Mouse (Mus musculus): ENCODE data around the gene Hnrnpab. TPM values are rescaled to one million over a fixed set of nuclear protein-coding genes. Genes with fewer than 3 reads are reported as not detected.

The Hnrnpab gene
- polyA plus RNA-seq, 1 experiment from 2014 or later, result 191 TPM

DNA sequence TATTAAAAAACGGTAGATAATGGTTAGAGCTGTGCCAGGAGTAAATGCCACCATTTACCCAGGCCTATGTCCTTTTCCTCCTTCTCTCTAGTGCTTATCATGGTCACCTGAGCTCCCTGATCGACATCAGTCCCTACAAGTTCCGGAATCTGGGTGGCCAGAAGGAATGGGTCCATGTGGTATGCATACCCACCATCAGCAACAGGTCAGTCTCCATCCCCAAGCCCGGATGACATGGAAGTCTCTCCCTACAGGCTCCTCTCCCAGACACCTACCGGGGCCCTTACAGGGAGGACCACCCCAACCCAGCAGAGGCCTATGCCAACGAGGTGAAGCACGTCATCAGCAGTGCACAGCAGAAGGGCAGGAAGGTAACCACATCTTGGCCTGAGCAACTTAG is 14.7 kb downstream of the Hnrnpab start:
- no peaks in the 10 kb centered on the region for H3K9me3 ChIP-seq (ENCODE audit: control insufficient read depth)
- no peak overlapping the region for H3K4me3 ChIP-seq (ENCODE audit: low read depth, low read length)
- H3K36me3 ChIP-seq (ENCODE audit: control insufficient read depth, insufficient read depth), result peaks cover 82% of the 10 kb centered on the region
- no peaks in the 10 kb centered on the region for H3K27me3 ChIP-seq (replicated peaks; ENCODE audit: control insufficient read depth, insufficient read depth, low read length)
- 87% methylated on average over 7 of the region's 7 CpGs for WGBS
- H3K27ac ChIP-seq (ENCODE audit: low read depth, low read length), result no peak overlapping the region
- H3K4me2 ChIP-seq (replicated peaks; ENCODE audit: low read depth), result no peak overlapping the region
- H3K9ac ChIP-seq (ENCODE audit: low read depth, low read length), result no peak overlapping the region
- no peak for TF ChIP-seq CTCF (IDR thresholded peaks at IDR 0.05; ENCODE audit: low read depth)
- no peak for ATAC-seq
- no peaks in the 10 kb centered on the region for H3K4me1 ChIP-seq (replicated peaks; ENCODE audit: control insufficient read depth, insufficient read depth, low read length)

DNA sequence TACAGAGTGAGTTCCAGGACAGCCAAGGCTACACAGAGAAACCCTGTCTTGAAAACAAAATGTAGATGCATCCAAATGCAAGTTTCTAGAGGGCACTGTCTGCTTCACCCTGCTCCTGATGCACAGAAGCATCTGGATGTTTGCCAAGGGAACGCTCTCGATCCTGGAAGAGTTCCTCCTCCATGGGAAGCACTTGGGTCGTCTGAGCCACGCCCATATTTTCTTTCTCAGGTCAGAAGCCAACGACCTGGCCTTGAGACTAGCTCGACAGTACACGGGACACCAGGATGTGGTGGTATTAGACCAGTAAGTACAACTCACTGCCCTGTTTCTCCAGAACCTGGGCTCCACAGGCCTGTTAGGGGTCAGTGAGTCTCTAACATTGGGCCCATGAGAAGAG is 15.5 kb downstream of the Hnrnpab start:
- no peak for TF ChIP-seq CTCF (IDR thresholded peaks at IDR 0.05; ENCODE audit: low read depth)
- Histone ChIP-seq H3K36me3 (ENCODE audit: control insufficient read depth, insufficient read depth) (peaks cover 75% of the 10 kb centered on the region), H3K9me3 (ENCODE audit: control insufficient read depth) (no peaks in the 10 kb centered on the region), H3K4me3 (ENCODE audit: low read depth, low read length) (no peak overlapping the region), H3K4me2 (replicated peaks; ENCODE audit: low read depth) (no peak overlapping the region), H3K27ac (ENCODE audit: low read depth, low read length) (no peak overlapping the region), H3K27me3 (replicated peaks; ENCODE audit: control insufficient read depth, insufficient read depth, low read length) (no peaks in the 10 kb centered on the region), H3K4me1 (replicated peaks; ENCODE audit: control insufficient read depth, insufficient read depth, low read length) (no peaks in the 10 kb centered on the region), H3K9ac (ENCODE audit: low read depth, low read length) (no peak overlapping the region)
- no peak for ATAC-seq
- 25% methylated on average over 7 of the region's 7 CpGs for WGBS

DNA sequence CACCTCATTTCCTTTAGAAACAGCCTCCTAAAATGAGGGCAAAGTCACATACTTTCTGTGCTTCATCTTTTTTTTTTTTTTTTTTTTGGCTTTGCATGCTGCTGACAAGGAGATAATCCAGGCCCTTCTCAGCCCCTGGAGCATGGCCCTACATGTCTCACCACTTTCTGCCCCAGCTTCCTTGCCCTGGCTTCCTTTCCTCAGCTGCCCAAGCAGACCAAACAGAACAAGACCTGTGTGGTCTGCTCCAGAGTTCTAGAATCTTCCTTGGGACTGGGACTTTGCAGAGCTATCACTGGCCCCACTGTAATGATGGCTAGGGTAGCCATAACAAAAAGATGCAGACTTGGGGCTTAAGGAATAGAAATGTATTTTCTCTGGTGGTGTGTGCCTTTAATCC is 16.6 kb downstream of the Hnrnpab start:
- Histone ChIP-seq H3K4me1 (replicated peaks; ENCODE audit: control insufficient read depth, insufficient read depth, low read length) (peaks cover 5% of the 10 kb centered on the region; the same call in 1 of the 2 replicates), H3K4me2 (replicated peaks; ENCODE audit: low read depth) (no peak overlapping the region), H3K27ac (ENCODE audit: low read depth, low read length) (no peak overlapping the region), H3K9ac (ENCODE audit: low read depth, low read length) (no peak overlapping the region), H3K4me3 (ENCODE audit: low read depth, low read length) (no peak overlapping the region), H3K9me3 (ENCODE audit: control insufficient read depth) (no peaks in the 10 kb centered on the region), H3K36me3 (ENCODE audit: control insufficient read depth, insufficient read depth) (peaks cover 63% of the 10 kb centered on the region), H3K27me3 (replicated peaks; ENCODE audit: control insufficient read depth, insufficient read depth, low read length) (no peaks in the 10 kb centered on the region)
- no peak for ATAC-seq
- TF ChIP-seq CTCF (IDR thresholded peaks at IDR 0.05; ENCODE audit: low read depth), result no peak

DNA sequence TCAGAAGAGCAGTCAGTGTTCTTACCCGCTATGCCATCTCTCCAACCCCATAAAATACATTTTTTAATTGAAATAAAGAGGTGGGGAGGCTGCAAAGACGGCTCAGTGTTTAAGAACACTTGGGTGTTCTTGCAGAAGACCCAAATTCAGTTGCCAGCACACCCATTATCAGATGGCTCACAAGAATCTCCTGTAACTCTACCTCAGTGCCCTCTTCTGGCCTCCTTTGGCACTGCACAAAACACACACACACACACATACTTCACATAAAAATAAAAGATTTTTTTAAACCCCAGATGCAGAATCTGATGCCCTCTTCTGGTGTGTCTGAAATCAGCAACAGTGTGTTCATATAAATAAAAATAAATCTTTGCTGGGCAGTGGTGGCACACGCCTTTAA is 17.8 kb downstream of the Hnrnpab start:
- no peak overlapping the region for H3K4me3 ChIP-seq (ENCODE audit: low read depth, low read length)
- no peak for ATAC-seq
- H3K9ac ChIP-seq (ENCODE audit: low read depth, low read length), result no peak overlapping the region
- peaks cover 52% of the 10 kb centered on the region for H3K36me3 ChIP-seq (ENCODE audit: control insufficient read depth, insufficient read depth)
- no peak overlapping the region for H3K4me2 ChIP-seq (replicated peaks; ENCODE audit: low read depth)
- peak; percentile 27; the same call in 1 of the 2 replicates for TF ChIP-seq CTCF (IDR thresholded peaks at IDR 0.05; ENCODE audit: low read depth)
- peak overlapping the region; percentile 21; the same call in 1 of the 2 replicates for H3K27ac ChIP-seq (ENCODE audit: low read depth, low read length)
- peaks cover 5% of the 10 kb centered on the region; the same call in 1 of the 2 replicates for H3K4me1 ChIP-seq (replicated peaks; ENCODE audit: control insufficient read depth, insufficient read depth, low read length)
- WGBS, result 95% methylated on average over 3 of the region's 3 CpGs
- H3K9me3 ChIP-seq (ENCODE audit: control insufficient read depth), result no peaks in the 10 kb centered on the region
- H3K27me3 ChIP-seq (replicated peaks; ENCODE audit: control insufficient read depth, insufficient read depth, low read length), result no peaks in the 10 kb centered on the region

DNA sequence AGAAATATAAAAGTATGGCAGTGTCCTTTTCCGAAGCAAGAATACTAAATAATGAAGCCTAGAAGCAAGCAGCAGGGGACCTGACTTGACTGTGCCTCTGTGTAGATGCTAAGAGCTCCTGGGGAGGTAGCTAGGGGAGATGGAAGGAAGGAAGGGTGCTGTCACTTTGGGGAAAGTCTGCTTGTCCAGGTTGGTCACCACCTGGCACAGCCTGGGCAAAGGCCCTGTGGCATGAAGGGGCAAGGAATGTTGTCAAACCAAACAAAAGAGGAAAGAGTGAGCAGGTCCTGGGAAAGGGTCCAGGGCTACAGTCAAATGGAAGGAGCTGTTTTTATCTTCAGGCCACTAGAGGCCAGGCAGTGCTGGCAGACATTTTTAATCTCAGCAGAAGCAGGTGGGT is 19.6 kb downstream of the Hnrnpab start:
- no peak for ATAC-seq
- Histone ChIP-seq H3K4me1 (replicated peaks; ENCODE audit: control insufficient read depth, insufficient read depth, low read length) (peaks cover 5% of the 10 kb centered on the region; the same call in 1 of the 2 replicates), H3K9me3 (ENCODE audit: control insufficient read depth) (no peaks in the 10 kb centered on the region), H3K9ac (ENCODE audit: low read depth, low read length) (no peak overlapping the region), H3K36me3 (ENCODE audit: control insufficient read depth, insufficient read depth) (peaks cover 34% of the 10 kb centered on the region), H3K27ac (ENCODE audit: low read depth, low read length) (no peak overlapping the region), H3K4me3 (ENCODE audit: low read depth, low read length) (no peak overlapping the region), H3K4me2 (replicated peaks; ENCODE audit: low read depth) (no peak overlapping the region), H3K27me3 (replicated peaks; ENCODE audit: control insufficient read depth, insufficient read depth, low read length) (no peaks in the 10 kb centered on the region)
- 97% methylated on average over 1 of the region's 1 CpGs for WGBS
- TF ChIP-seq CTCF (IDR thresholded peaks at IDR 0.05; ENCODE audit: low read depth), result no peak

DNA sequence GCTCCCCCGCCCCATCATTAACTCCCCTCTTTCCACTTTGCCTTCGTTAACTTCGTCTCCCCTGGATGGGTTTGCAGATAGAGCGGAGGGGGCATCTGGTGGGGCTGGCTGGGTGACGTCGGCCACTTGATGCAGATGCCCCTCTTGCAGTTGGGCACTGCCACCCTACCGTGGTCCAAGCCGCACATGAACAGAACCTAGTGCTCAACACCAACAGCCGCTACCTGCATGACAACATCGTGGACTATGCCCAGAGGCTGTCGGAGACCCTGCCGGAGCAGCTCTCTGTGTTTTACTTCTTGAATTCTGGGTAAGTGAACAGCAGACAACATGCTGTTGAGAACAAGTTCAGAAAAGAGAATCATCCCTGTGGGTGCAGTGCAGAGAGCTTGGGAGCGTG is 20.2 kb downstream of the Hnrnpab start:
- Histone ChIP-seq H3K9me3 (ENCODE audit: control insufficient read depth) (no peaks in the 10 kb centered on the region), H3K4me1 (replicated peaks; ENCODE audit: control insufficient read depth, insufficient read depth, low read length) (peaks cover 5% of the 10 kb centered on the region; the same call in 1 of the 2 replicates), H3K4me2 (replicated peaks; ENCODE audit: low read depth) (no peak overlapping the region), H3K36me3 (ENCODE audit: control insufficient read depth, insufficient read depth) (peaks cover 30% of the 10 kb centered on the region), H3K9ac (ENCODE audit: low read depth, low read length) (no peak overlapping the region), H3K27ac (ENCODE audit: low read depth, low read length) (peak overlapping the region; percentile 15; the same call in 1 of the 2 replicates), H3K4me3 (ENCODE audit: low read depth, low read length) (no peak overlapping the region), H3K27me3 (replicated peaks; ENCODE audit: control insufficient read depth, insufficient read depth, low read length) (no peaks in the 10 kb centered on the region)
- ATAC-seq, result no peak
- WGBS, result 86% methylated on average over 13 of the region's 13 CpGs
- TF ChIP-seq CTCF (IDR thresholded peaks at IDR 0.05; ENCODE audit: low read depth), result no peak

All from intestine, postnatal 0 days (tissue).